Mouse (Mus musculus): ENCODE measurements around the gene Sae1. TPM values are rescaled to one million over a fixed set of nuclear protein-coding genes. Genes with fewer than 3 reads are reported as not detected.

Gene Sae1
- polyA plus RNA-seq, 1 experiment, result 114 TPM

GRCm38 (mm10) chr7:16364901-16365500 is 22.6 kb downstream of the Sae1 start:
- DNase-seq (ENCODE audit: extremely low spot score in 1 of 2, low spot score in 1 of 2), result no peak

- no peak for DNase-seq (ENCODE audit: extremely low spot score in 1 of 2, low spot score in 1 of 2)
These were observed 23.3 kb downstream of the Sae1 start for GRCm38 (mm10) chr7:16364319-16364718.

- no peak for DNase-seq (ENCODE audit: extremely low spot score in 1 of 2, low spot score in 1 of 2)
These were observed 30.0 kb downstream of the Sae1 start for GRCm38 (mm10) chr7:16357602-16358001.

- no peak for DNase-seq (ENCODE audit: extremely low spot score in 1 of 2, low spot score in 1 of 2)
These were observed 31.6 kb downstream of the Sae1 start for GRCm38 (mm10) chr7:16355854-16356594.

GRCm38 (mm10) chr7:16349999-16350398 is 37.6 kb downstream of the Sae1 start:
- no peak for DNase-seq (ENCODE audit: extremely low spot score in 1 of 2, low spot score in 1 of 2)

DNA sequence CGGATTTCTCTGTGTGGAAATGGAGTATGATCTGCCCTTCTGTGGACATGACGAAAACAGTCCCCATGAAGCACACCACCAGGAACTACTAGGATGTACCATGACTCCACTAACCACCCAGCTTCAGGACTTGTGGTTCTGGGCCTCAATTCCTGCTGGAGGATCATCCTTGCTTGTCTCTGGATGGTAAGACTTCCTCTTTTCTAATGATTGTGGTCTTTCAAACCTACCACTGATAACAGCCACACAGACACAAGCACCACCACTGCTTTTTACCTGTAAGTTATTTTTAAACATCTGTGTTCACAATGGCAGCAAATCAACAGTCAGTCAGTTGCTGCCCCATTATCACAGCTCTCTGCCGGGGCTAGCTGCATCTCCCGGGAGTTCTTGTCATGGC is 42.3 kb downstream of the Sae1 start:
- DNase-seq (ENCODE audit: extremely low spot score in 1 of 2, low spot score in 1 of 2), result no peak

- DNase-seq (ENCODE audit: extremely low spot score in 1 of 2, low spot score in 1 of 2), result no peak
These were observed 43.0 kb downstream of the Sae1 start for GRCm38 (mm10) chr7:16344598-16344997.

DNA sequence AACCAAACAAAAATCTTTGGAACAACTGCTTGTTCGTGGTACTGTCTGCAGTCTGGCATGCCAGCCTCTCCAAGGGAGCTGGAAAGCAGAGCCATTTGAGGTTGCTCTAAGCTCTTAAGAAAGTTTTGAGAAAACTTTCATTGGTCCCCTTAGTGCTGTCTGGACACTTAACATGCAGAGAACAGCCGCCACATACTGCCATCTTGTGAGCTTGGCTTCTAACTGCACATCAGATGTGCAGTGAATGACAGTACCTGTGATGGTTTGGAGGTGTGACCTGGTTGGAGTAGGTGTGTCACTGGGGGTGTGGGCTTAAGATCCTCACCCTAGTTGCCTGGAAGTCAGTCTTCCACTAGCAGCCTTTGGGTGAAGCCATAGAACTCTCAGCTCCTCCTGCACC is 49.9 kb downstream of the Sae1 start:
- no peak for DNase-seq (ENCODE audit: extremely low spot score in 1 of 2, low spot score in 1 of 2)

DNA sequence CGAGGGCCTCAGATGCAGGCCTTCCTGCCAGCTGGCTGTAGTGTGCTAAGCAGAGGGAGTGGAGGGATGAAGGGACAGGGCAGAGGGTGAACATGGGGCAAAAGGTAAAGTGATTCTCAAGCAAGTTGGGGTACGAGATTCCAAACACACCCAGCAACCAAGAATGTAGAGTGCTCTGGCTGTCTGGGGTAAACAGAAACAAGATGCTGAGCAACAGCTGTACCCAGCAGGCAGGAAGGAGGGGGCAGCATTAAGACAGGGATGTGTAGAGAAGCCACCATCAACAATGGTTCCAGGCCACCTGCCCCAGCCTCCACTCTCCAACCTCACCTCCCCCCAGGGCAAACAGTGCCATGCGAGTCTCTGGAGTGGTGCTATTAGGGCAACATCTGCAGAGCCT is 58.5 kb downstream of the Sae1 start:
- DNase-seq (ENCODE audit: extremely low spot score in 1 of 2, low spot score in 1 of 2), result no peak

DNA sequence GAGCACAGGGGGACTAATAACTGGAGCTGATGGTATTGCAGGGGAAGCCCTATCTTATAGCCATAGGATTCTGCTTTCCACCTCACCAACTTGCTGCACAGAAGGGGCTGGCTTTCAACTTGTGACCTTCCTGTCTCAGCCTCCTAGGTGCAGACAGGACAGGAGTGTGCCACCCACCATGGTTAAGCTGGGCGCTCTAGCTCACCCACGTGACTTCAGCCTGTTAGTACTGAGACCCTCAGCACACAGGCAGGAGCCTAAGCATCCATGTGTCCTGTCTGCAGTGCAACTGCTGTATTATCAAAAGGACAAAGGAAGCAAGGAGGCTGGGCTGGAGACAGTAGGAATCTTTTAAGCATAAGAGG is 61.0 kb downstream of the Sae1 start:
- peak in 1 of 2 experiments; percentile 11 for DNase-seq (ENCODE audit: extremely low spot score in 1 of 2, low spot score in 1 of 2)

DNA sequence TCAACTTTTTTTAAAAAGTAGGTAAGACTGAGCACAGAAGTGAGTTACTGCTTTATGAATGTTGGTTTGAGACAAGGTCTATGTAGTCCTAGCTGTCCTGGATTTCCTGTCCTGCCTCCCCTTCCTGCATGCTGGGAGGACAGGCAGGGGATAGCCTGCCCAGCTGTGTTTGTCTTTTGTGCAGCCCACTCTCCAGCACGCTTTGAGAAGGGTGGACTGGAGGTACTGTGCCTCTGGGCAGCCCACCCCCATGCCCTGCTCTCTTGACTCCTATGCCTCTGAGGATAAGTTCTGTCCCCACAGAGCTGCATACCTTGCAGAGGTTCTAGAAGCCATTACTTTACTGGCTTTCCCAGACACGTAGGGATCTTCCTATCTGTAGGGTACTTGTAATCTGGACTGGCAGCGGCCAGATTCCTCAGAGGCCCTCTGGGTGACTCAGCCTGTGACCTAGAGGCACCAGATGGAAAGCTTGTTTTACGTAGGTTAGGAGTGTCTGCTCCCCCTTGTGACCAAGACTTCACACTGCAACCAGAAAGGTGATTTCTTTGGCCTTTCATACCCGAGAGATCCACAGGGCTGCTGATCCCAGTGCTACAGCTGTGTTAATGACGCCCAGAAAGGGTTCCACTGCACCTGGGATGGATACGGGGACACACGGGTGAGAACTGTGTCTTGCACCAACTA is 61.5 kb downstream of the Sae1 start:
- DNase-seq (ENCODE audit: extremely low spot score in 1 of 2, low spot score in 1 of 2), result peak in 1 of 2 experiments; percentile 59

DNA sequence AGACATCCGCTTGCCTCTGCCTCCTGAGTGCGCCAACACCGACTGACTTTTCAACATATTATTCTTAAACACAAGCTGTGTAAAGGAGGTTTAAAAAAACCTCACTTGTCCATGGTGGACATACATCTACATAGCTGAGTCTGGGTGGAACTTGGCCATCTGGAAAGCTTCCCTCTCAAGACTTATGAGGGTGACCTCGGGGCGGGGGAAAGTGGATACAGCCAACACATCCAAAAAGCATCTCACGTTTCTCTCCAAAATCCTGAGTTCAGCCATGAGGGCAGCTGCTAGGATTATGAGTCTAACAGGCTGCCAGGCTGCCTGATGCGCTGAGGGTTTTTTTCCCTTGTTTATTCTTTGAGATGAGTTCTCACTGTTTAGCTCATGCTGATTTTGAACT is 62.9 kb downstream of the Sae1 start:
- no peak for DNase-seq (ENCODE audit: extremely low spot score in 1 of 2, low spot score in 1 of 2)

DNA sequence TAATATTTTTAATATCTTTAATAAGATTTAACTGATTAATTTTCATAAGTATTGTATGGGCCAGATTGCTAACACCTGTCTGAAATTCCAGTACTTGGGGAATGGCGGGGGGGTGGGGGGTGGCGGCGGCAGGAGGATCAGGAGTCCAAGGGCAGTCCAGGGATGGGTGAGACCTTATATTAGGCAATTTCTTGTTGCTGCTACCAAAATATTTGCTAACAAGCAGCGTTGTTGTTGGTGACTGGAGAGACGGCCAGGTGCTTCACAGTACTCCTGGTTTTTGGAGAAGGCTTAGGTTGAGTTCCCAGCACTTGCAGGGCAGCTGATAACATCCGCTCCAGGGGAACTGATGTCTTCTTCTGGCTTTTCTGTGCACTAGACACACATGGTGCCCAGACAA is 67.1 kb downstream of the Sae1 start:
- no peak for DNase-seq (ENCODE audit: extremely low spot score in 1 of 2, low spot score in 1 of 2)

DNA sequence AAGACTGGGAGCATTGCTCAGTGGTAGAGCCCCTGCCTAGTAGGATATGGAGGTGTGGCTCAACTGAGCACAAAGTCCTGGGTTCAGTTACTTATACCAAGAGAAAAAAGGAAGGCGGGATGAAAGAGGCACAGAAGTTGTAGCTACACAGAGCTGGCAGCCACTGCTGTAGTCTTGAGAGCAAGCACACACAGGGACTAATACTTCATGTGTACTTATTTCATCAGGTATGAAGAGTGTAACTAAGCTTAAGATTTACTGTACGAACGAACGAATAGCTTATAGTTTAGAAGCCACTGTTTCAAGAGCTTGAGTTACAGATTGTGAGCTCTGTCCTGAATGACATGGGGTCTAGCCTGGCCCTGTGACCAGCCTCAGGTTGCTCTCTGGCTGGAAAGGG is 68.4 kb downstream of the Sae1 start:
- DNase-seq (ENCODE audit: extremely low spot score in 1 of 2, low spot score in 1 of 2), result no peak

GRCm38 (mm10) chr7:16317094-16317493 is 70.5 kb downstream of the Sae1 start:
- no peak for DNase-seq (ENCODE audit: extremely low spot score in 1 of 2, low spot score in 1 of 2)

- no peak for DNase-seq (ENCODE audit: extremely low spot score in 1 of 2, low spot score in 1 of 2)
These were observed 72.3 kb downstream of the Sae1 start for GRCm38 (mm10) chr7:16315222-16315759.

GRCm38 (mm10) chr7:16314221-16314775 is 73.3 kb downstream of the Sae1 start:
- no peak for DNase-seq (ENCODE audit: extremely low spot score in 1 of 2, low spot score in 1 of 2)

- peak in 1 of 2 experiments; percentile 84 for DNase-seq (ENCODE audit: extremely low spot score in 1 of 2, low spot score in 1 of 2)
These were observed 74.0 kb downstream of the Sae1 start for GRCm38 (mm10) chr7:16313481-16314220.

DNA sequence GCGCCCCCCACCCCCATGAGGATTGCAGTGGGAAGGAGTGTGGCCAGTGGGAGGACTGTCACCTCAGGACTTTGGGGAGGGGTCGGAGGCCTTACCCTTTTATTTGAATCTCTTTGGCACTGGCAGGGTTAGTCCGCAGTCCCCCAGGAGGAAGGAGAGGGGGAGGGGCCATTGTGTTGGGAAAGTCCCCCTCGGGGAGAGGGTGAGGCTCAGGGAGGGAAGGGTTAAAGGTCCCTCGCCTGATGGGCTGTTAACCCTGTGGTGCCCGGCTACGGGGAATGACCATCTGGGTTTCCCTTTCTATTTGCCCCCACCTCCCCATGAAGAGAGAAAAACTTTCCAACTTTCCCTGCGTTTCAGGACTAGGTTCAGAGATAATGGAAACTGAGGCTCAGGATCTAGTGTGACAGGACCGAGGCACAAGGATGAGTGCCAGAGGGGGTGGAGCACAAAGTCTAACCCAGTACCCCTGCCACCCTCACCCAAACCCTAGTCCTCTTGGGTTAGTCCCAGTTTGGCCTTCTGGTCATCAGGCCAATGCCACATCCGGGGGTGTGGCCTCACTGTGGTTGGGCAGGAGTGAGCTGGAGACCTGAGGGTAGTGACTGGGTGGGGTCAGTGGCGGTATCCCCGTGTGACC is 74.8 kb downstream of the Sae1 start:
- DNase-seq (ENCODE audit: extremely low spot score in 1 of 2, low spot score in 1 of 2), result no peak

GRCm38 (mm10) chr7:16312011-16312671 is 75.5 kb downstream of the Sae1 start:
- no peak for DNase-seq (ENCODE audit: extremely low spot score in 1 of 2, low spot score in 1 of 2)

Data from frontal cortex, adult 2 months (tissue).